Mouse (Mus musculus) hindbrain, postnatal 0 days (tissue): Measurements from ENCODE around the gene Blvra. TPM values are rescaled to one million over a fixed set of nuclear protein-coding genes. Genes with fewer than 3 reads are reported as not detected.

Source experiments
- ATAC-seq: fragments of 200-750 bp; cut with Nextera tagmentation; 2 replicates; pipeline ENCODE4 v1.8.0; 2017; ENCODE audit warnings: mild to moderate bottlenecking, moderate TSS enrichment, moderate library complexity
- DNase-seq: peaks from one replicate; pipeline ENCODE4 v3.0.0-alpha.2; 2015; ENCODE audit warnings: low spot score
- H3K27ac ChIP-seq: fragments of 300-500 bp; sonication (generic); 2 replicates; pipeline ENCODE4 v1.5.1; 2014; ENCODE audit warnings: mild to moderate bottlenecking
- H3K27me3 ChIP-seq: fragments of 300-500 bp; sonication (generic); 2 replicates; pipeline ENCODE4 v1.6.1; 2014; ENCODE audit warnings: low read length, mixed read lengths; ENCODE audit not compliant: insufficient read depth
- H3K36me3 ChIP-seq: fragments of 300-500 bp; sonication (generic); 2 replicates; pipeline ENCODE4 v1.6.1; 2014; ENCODE audit warnings: low read length, mixed read lengths; ENCODE audit not compliant: insufficient read depth
- H3K4me1 ChIP-seq: fragments of 300-500 bp; sonication (generic); 2 replicates; pipeline ENCODE4 v1.6.1; 2014; ENCODE audit warnings: antibody characterized with exemption, low read length, mixed read lengths; ENCODE audit not compliant: insufficient read depth
- H3K4me2 ChIP-seq: fragments of 300-500 bp; sonication (generic); 2 replicates; pipeline ENCODE4 v1.6.1; 2014; ENCODE audit warnings: low read depth, mild to moderate bottlenecking, low read length, moderate library complexity, mixed read lengths
- H3K4me3 ChIP-seq: fragments of 300-500 bp; sonication (generic); 2 replicates; pipeline ENCODE4 v1.5.1; 2014; ENCODE audit warnings: low read length
- H3K9ac ChIP-seq: fragments of 300-500 bp; sonication (generic); replicated peaks from 2 replicates; pipeline ENCODE4 v1.6.1; 2014; ENCODE audit warnings: mild to moderate bottlenecking, low read length, moderate library complexity, mixed read lengths
- H3K9me3 ChIP-seq: fragments of 300-500 bp; sonication (generic); 2 replicates; pipeline ENCODE4 v1.6.1; 2016; ENCODE audit warnings: low read length, mixed read lengths
- CTCF ChIP-seq: IDR thresholded peaks from 2 replicates; pipeline ENCODE4 v1.5.1; 2016; ENCODE audit warnings: antibody characterized with exemption, control low read depth, low read depth
- WGBS: fragments of 180-500 bp; shearing (Covaris S2); extraction: QIAGEN DNeasy Blood & Tissue Kit; methylation state at CpG from one replicate; pipeline ENCODE4 v1.1.7; 2014; 5-methylcytosine and 5-hydroxymethylcytosine counted together
- polyA plus RNA-seq: library from polyadenylated mRNA; unstranded; fragments of >200 nt; fragmentation: Nextera tagmentation; extraction: Ambion mirVana; gene quantifications from 2 replicates; pipeline ENCODE4 v1.2.1, GENCODE M21; 2015
- total RNA-seq: library from RNA; depleted of rRNA; stranded (reverse); fragments of >200 nt; gene quantifications from 2 replicates; pipeline ENCODE4 v1.2.3, GENCODE M21; 2014; rRNA removed

The Blvra gene
- total RNA-seq (6.8 and 9.3 TPM in 2 replicates), polyA plus RNA-seq (26.5 and 33.4 TPM in 2 replicates)

GRCm38 (mm10) chr2:127070435-127070841 lies at the start of gene Blvra:
Blvra (plus strand) TSS chr2:127070665.
- Histone ChIP-seq H3K9me3 (no peaks in the 10 kb centered on the region), H3K4me3 (peak within 1 kb of the TSS; percentile 75), H3K4me2 (peak within 1 kb of the TSS; percentile 71), H3K27ac (peak within 1 kb of the TSS; percentile 26; the same call in 1 of the 2 replicates), H3K36me3 (no peaks in the 10 kb centered on the region), H3K9ac (peak within 1 kb of the TSS; percentile 61), H3K27me3 (no peaks in the 10 kb centered on the region), H3K4me1 (peaks cover 5% of the 10 kb centered on the region; the same call in 1 of the 2 replicates)
- peak; percentile 35; the same call in 1 of the 2 replicates for TF ChIP-seq CTCF
- DNase-seq (peak; percentile 95), ATAC-seq (peak; percentile 99)
- WGBS, result 1% methylated on average over 25 of the region's 32 CpGs

- DNase-seq (no peak), ATAC-seq (no peak)
- Histone ChIP-seq H3K36me3 (peaks cover 36% of the 10 kb centered on the region), H3K4me2 (no peak overlapping the region), H3K27ac (no peak overlapping the region), H3K4me1 (no peaks in the 10 kb centered on the region), H3K9ac (no peak overlapping the region), H3K27me3 (no peaks in the 10 kb centered on the region), H3K4me3 (no peak overlapping the region), H3K9me3 (no peaks in the 10 kb centered on the region)
- WGBS, result 94% methylated on average over 9 of the region's 9 CpGs
- no peak for TF ChIP-seq CTCF
Measured at GRCm38 (mm10) chr2:127035006-127035605, 35.4 kb upstream of the Blvra start.

GRCm38 (mm10) chr2:127037299-127037698 lies 33.2 kb upstream of the Blvra start:
- no peak for DNase-seq
- H3K36me3 ChIP-seq, result peaks cover 35% of the 10 kb centered on the region
- H3K27me3 ChIP-seq, result no peaks in the 10 kb centered on the region
- no peaks in the 10 kb centered on the region for H3K4me1 ChIP-seq
- no peak overlapping the region for H3K4me3 ChIP-seq
- no peaks in the 10 kb centered on the region for H3K9me3 ChIP-seq
- WGBS, result 96% methylated on average over 4 of the region's 4 CpGs
- no peak overlapping the region for H3K9ac ChIP-seq
- ATAC-seq, result no peak
- no peak overlapping the region for H3K27ac ChIP-seq
- TF ChIP-seq CTCF, result no peak
- H3K4me2 ChIP-seq, result no peak overlapping the region

- DNase-seq (no peak), ATAC-seq (no peak)
- H3K36me3 ChIP-seq, result peaks cover 52% of the 10 kb centered on the region
- no peak overlapping the region for H3K4me2 ChIP-seq
- no peak overlapping the region for H3K9ac ChIP-seq
- no peaks in the 10 kb centered on the region for H3K4me1 ChIP-seq
- H3K27me3 ChIP-seq, result no peaks in the 10 kb centered on the region
- WGBS, result 93% methylated on average over 9 of the region's 9 CpGs
- H3K27ac ChIP-seq, result no peak overlapping the region
- H3K9me3 ChIP-seq, result no peaks in the 10 kb centered on the region
- H3K4me3 ChIP-seq, result no peak overlapping the region
- no peak for TF ChIP-seq CTCF
Measured at GRCm38 (mm10) chr2:127061471-127061870, 9.0 kb upstream of the Blvra start.

- H3K9ac ChIP-seq, result no peak overlapping the region
- no peaks in the 10 kb centered on the region for H3K27me3 ChIP-seq
- no peaks in the 10 kb centered on the region for H3K36me3 ChIP-seq
- no peak for TF ChIP-seq CTCF
- ATAC-seq, result no peak
- WGBS, result 78% methylated on average over 7 of the region's 7 CpGs
- no peaks in the 10 kb centered on the region for H3K9me3 ChIP-seq
- peaks cover 5% of the 10 kb centered on the region; the same call in 1 of the 2 replicates for H3K4me1 ChIP-seq
- H3K4me3 ChIP-seq, result no peak overlapping the region
- no peak overlapping the region for H3K4me2 ChIP-seq
- no peak for DNase-seq
- H3K27ac ChIP-seq, result no peak overlapping the region
Measured at GRCm38 (mm10) chr2:127068806-127069205, 1.7 kb upstream of the Blvra start.

- Histone ChIP-seq H3K4me3 (peak overlapping the region; percentile 75), H3K4me1 (peaks cover 5% of the 10 kb centered on the region; the same call in 1 of the 2 replicates), H3K36me3 (no peaks in the 10 kb centered on the region), H3K27me3 (no peaks in the 10 kb centered on the region), H3K9ac (peak overlapping the region; percentile 61; the same call in 1 of the 2 replicates), H3K9me3 (no peaks in the 10 kb centered on the region), H3K4me2 (peak overlapping the region; percentile 71), H3K27ac (peak overlapping the region; percentile 22; the same call in 1 of the 2 replicates)
- no peak for DNase-seq
- ATAC-seq, result peak; percentile 37; the same call in 1 of the 2 replicates
- 17% methylated on average over 11 of the region's 11 CpGs for WGBS
- TF ChIP-seq CTCF, result no peak
Measured at GRCm38 (mm10) chr2:127069781-127070434, 557 bp upstream of the Blvra start.

GRCm38 (mm10) chr2:127070879-127071278 lies 414 bp downstream of the Blvra start:
- 10% methylated on average over 9 of the region's 9 CpGs for WGBS
- H3K9ac ChIP-seq, result peak overlapping the region; percentile 61

More at GRCm38 (mm10) chr2:127070879-127071278, 414 bp downstream of the Blvra start:
- no peaks in the 10 kb centered on the region for H3K9me3 ChIP-seq
- peak overlapping the region; percentile 71 for H3K4me2 ChIP-seq
- H3K4me3 ChIP-seq, result peak overlapping the region; percentile 75
- no peak for TF ChIP-seq CTCF
- peaks cover 5% of the 10 kb centered on the region; the same call in 1 of the 2 replicates for H3K4me1 ChIP-seq
- no peak for ATAC-seq
- no peak for DNase-seq
- H3K36me3 ChIP-seq, result no peaks in the 10 kb centered on the region
- no peaks in the 10 kb centered on the region for H3K27me3 ChIP-seq
- peak overlapping the region; percentile 26; the same call in 1 of the 2 replicates for H3K27ac ChIP-seq
